Mouse (Mus musculus) stomach, postnatal 0 days (tissue): ENCODE results near the gene Myo15.

Source experiments
- CTCF ChIP-seq: IDR thresholded peaks from 2 replicates; pipeline ENCODE4 v1.5.1; 2016; ENCODE audit warnings: antibody characterized with exemption, low read depth, mild to moderate bottlenecking, moderate library complexity
- EP300 ChIP-seq: optimal IDR thresholded peaks from 2 replicates; pipeline ENCODE3; 2016; ENCODE audit warnings: antibody characterized with exemption

GRCm38 (mm10) chr11:60454080-60454744, 14.9 kb upstream of the Myo15 start, which contains the start of gene Drg2:
- TF ChIP-seq EP300 (no peak), CTCF (no peak)
